Mouse (Mus musculus) G1E-ER4 (cell line): ENCODE data around the gene Fig4. TPM values are rescaled to one million over a fixed set of nuclear protein-coding genes. Genes with fewer than 3 reads are reported as not detected.

Experiments
- GATA1 ChIP-seq: IDR thresholded peaks from one replicate; pipeline ENCODE4 v1.8.0; 2012; ENCODE audit warnings: low read length, inconsistent platforms
- polyA plus RNA-seq: library from polyadenylated mRNA; stranded (reverse); fragments of >175 nt; gene quantifications from 2 replicates; pipeline ENCODE4 v1.2.3, GENCODE M21; 2012

The Fig4 gene
- polyA plus RNA-seq, 1 experiment = 4.7 TPM

- no peak for TF ChIP-seq GATA1
These were observed 98.9 kb downstream of the Fig4 start for GRCm38 (mm10) chr10:41204191-41204590.

GRCm38 (mm10) chr10:41198719-41199118 lies 104.3 kb downstream of the Fig4 start:
- TF ChIP-seq GATA1 = no peak

- no peak for TF ChIP-seq GATA1
These were observed 105.3 kb downstream of the Fig4 start for GRCm38 (mm10) chr10:41197788-41198187.

GRCm38 (mm10) chr10:41196295-41196694 lies 106.8 kb downstream of the Fig4 start:
- no peak for TF ChIP-seq GATA1

- no peak for TF ChIP-seq GATA1
These were observed 113.7 kb downstream of the Fig4 start for GRCm38 (mm10) chr10:41189392-41189791.

GRCm38 (mm10) chr10:41183975-41184374 lies 119.1 kb downstream of the Fig4 start:
- TF ChIP-seq GATA1 = no peak

GRCm38 (mm10) chr10:41182644-41183043 lies 120.4 kb downstream of the Fig4 start:
- no peak for TF ChIP-seq GATA1

- TF ChIP-seq GATA1 = no peak
These were observed 136.9 kb downstream of the Fig4 start for GRCm38 (mm10) chr10:41166141-41166540.

- TF ChIP-seq GATA1 = no peak
These were observed 140.0 kb downstream of the Fig4 start for GRCm38 (mm10) chr10:41163108-41163507.

- TF ChIP-seq GATA1 = no peak
These were observed 145.8 kb downstream of the Fig4 start for GRCm38 (mm10) chr10:41157296-41157695.

GRCm38 (mm10) chr10:41156693-41157092 lies 146.4 kb downstream of the Fig4 start:
- no peak for TF ChIP-seq GATA1

- no peak for TF ChIP-seq GATA1
These were observed 149.8 kb downstream of the Fig4 start for GRCm38 (mm10) chr10:41153229-41153750.

- no peak for TF ChIP-seq GATA1
These were observed 151.2 kb downstream of the Fig4 start for GRCm38 (mm10) chr10:41151901-41152300.

- TF ChIP-seq GATA1 = no peak
These were observed 151.6 kb downstream of the Fig4 start for GRCm38 (mm10) chr10:41151441-41151840.

GRCm38 (mm10) chr10:41151021-41151420 lies 152.0 kb downstream of the Fig4 start:
- TF ChIP-seq GATA1 = no peak

GRCm38 (mm10) chr10:41150496-41150895 lies 152.6 kb downstream of the Fig4 start:
- TF ChIP-seq GATA1 = no peak

GRCm38 (mm10) chr10:41149307-41149706 lies 153.8 kb downstream of the Fig4 start:
- no peak for TF ChIP-seq GATA1

GRCm38 (mm10) chr10:41146141-41146540 lies 156.9 kb downstream of the Fig4 start:
- TF ChIP-seq GATA1 = no peak

Other genes with a start within 250 kb of the Fig4 start
- gene Gpr6, start 231.0 kb downstream of the Fig4 start, polyA plus RNA-seq = not detected in 2 replicates
- not detected in 2 replicates for gene Ak9, start 720 bp upstream of the Fig4 start, polyA plus RNA-seq
- gene Zbtb24, start 147.1 kb upstream of the Fig4 start, polyA plus RNA-seq = 9.1 and 12.0 TPM in 2 replicates
- 19.3 and 30.2 TPM in 2 replicates for gene Mical1, start 173.1 kb upstream of the Fig4 start, polyA plus RNA-seq
- gene Smpd2, start 187.1 kb upstream of the Fig4 start, polyA plus RNA-seq = 10.4 and 15.4 TPM in 2 replicates
- not detected in 2 replicates for gene Ppil6, start 187.2 kb upstream of the Fig4 start, polyA plus RNA-seq
- 150 and 198 TPM in 2 replicates for gene Cd164, start 216.2 kb upstream of the Fig4 start, polyA plus RNA-seq